ENCODE assay signal across 15 mouse cellular contexts in the genomic region with DNA sequence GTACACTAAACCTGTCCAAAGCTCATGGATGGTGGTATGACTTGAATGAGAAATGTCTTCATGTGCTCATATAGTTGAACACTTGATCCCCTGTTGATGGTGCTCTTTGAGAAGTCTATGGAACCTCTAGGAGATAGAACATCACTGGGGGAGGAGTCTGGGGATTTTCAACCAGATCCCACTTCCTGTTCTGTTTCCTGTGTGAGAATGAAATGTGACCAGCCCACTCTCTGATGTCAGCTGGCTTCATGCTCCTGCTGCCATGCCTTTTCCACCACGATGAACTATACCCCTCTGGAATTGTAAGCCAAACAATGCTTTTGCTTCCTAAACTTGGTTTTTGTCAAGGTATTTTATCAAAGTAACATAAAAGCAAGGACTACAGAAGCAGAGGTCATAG.
"Had no signal": no experiment of that assay in that cellular context is flagged by ENCODE, and none has a peak within 500 bp of the region (broad histone marks: within the 10 kb centered on the region; RNA-seq: fewer than 3 reads in every experiment).

No protein-coding gene starts in this region.

- H3K9me3 ChIP-seq: limb, embryonic 13.5 days; liver, embryonic 15.5 days; midbrain, embryonic 12.5 days had no signal

- DNase-seq: kidney, adult 11 months; kidney, adult 9 months; kidney, postnatal 10 days; kidney, postnatal 4 days; left cerebral cortex, postnatal 4 days; lung, embryonic 14.5 days; lung, postnatal 10 days; lung, postnatal 4 days; right cerebral cortex, postnatal 14 days; thymus, postnatal 36 days had no signal

- H3K36me3 ChIP-seq: limb, embryonic 13.5 days; liver, embryonic 15.5 days; midbrain, embryonic 12.5 days had no signal

- H3K27ac ChIP-seq: layer of hippocampus, adult 2 months; limb, embryonic 13.5 days; liver, embryonic 15.5 days; midbrain, embryonic 12.5 days had no signal

- H3K4me2 ChIP-seq: limb, embryonic 13.5 days; liver, embryonic 11.5 days; liver, embryonic 15.5 days; lung, embryonic 14.5 days; midbrain, embryonic 12.5 days had no signal

- H3K9ac ChIP-seq: limb, embryonic 13.5 days; liver, embryonic 15.5 days; lung, embryonic 14.5 days; midbrain, embryonic 12.5 days had no signal

- H3K4me1 ChIP-seq: limb, embryonic 13.5 days; liver, embryonic 15.5 days had no signal

- H3K27me3 ChIP-seq: limb, embryonic 13.5 days; liver, embryonic 15.5 days; midbrain, embryonic 12.5 days had no signal

- H3K4me3 ChIP-seq: layer of hippocampus, adult 2 months; limb, embryonic 13.5 days; liver, embryonic 15.5 days; midbrain, embryonic 12.5 days had no signal
